Mouse (Mus musculus): ENCODE measurements at regions not wholly inside any gene's neighbourhood (a gene's known extent, or its start where the extent isn't known, plus 50 kb on each side); places are given as distances from the start of the nearest gene placed in this dataset.

GRCm38 (mm10) chr19:15052642-15053239, 454.9 kb upstream of the Tle4 start:
- Histone ChIP-seq H3K27me3 (peaks cover 5% of the 10 kb centered on the region; the same call in 1 of the 2 replicates), H3K4me1 (replicated peaks) (peaks cover 18% of the 10 kb centered on the region), H3K36me3 (no peaks in the 10 kb centered on the region), H3K9ac (replicated peaks) (no peak overlapping the region), H3K4me2 (replicated peaks) (no peak overlapping the region), H3K27ac (no peak overlapping the region), H3K4me3 (replicated peaks) (no peak overlapping the region), H3K9me3 (no peaks in the 10 kb centered on the region)
- ATAC-seq: no peak
- WGBS: 69% methylated on average over 10 of the region's 10 CpGs

- H3K4me1 ChIP-seq (replicated peaks): peaks cover 2% of the 10 kb centered on the region; the same call in 1 of the 2 replicates
- no peak overlapping the region for H3K9ac ChIP-seq (replicated peaks)
- no peaks in the 10 kb centered on the region for H3K9me3 ChIP-seq
- 76% methylated on average over 2 of the region's 2 CpGs for WGBS
- ATAC-seq: no peak
- H3K27me3 ChIP-seq: peaks cover 5% of the 10 kb centered on the region; the same call in 1 of the 2 replicates
- H3K4me3 ChIP-seq (replicated peaks): no peak overlapping the region
- H3K36me3 ChIP-seq: no peaks in the 10 kb centered on the region
- H3K4me2 ChIP-seq (replicated peaks): no peak overlapping the region
- no peak overlapping the region for H3K27ac ChIP-seq
These were observed 450.0 kb upstream of the Tle4 start for GRCm38 (mm10) chr19:15047896-15048295.

DNA sequence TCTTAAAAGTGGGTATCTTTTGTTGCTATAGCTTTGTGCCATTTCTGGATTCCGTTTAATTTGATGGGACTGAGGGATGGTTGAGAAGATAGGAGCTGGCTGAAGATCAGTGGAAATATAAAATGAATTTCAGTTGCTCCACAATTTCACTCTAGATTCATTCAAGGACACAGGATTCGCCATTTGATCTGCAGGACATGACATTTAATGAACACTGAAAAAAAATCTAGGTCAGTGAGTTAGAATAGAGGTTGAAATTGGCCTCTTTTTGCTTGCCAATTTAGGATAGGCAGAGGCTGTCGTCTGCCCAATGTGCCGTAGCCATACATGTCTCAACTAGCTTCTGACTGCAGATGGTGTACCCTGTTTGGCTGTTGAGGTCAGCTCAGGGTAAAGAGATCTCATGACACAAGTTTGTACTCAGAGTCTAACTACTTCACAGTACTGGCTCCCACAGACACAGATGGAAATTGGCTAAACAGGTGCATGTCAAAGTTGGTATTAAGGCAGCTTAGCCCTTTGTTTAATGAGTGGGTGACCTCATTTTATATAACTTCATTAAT, 449.5 kb upstream of the Tle4 start:
- Histone ChIP-seq H3K4me3 (replicated peaks) (no peak overlapping the region), H3K36me3 (no peaks in the 10 kb centered on the region), H3K9ac (replicated peaks) (no peak overlapping the region), H3K4me2 (replicated peaks) (no peak overlapping the region), H3K4me1 (replicated peaks) (no peaks in the 10 kb centered on the region), H3K27me3 (peaks cover 7% of the 10 kb centered on the region; the same call in 1 of the 2 replicates), H3K9me3 (no peaks in the 10 kb centered on the region), H3K27ac (no peak overlapping the region)
- ATAC-seq: no peak
- WGBS: 82% methylated on average over 4 of the region's 4 CpGs

DNA sequence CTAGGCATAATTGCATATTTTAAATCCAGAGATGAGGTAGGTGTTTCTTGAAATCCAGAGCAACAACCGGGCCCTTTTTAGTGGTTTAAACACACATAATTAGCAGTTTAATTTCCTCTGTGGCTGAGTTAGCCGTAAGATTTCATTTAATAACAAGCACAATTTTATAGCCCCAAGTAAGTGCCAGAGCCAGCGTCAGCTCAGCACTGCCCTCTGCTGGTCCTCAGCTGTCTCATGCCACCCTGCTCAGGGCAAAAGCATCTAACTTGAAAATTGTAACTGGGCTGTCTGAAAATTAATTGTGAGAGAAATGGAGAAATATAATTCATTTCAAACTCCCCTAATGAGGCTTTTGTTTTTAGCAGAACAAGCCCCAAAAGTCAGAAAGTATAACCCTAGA, 437.7 kb upstream of the Tle4 start:
- 6% methylated on average over 3 of the region's 3 CpGs for WGBS
- no peak overlapping the region for H3K4me3 ChIP-seq (replicated peaks)
- peaks cover 16% of the 10 kb centered on the region for H3K4me1 ChIP-seq (replicated peaks)
- peaks cover 27% of the 10 kb centered on the region for H3K27me3 ChIP-seq
- no peak overlapping the region for H3K9ac ChIP-seq (replicated peaks)
- H3K9me3 ChIP-seq: no peaks in the 10 kb centered on the region
- no peak overlapping the region for H3K4me2 ChIP-seq (replicated peaks)
- no peaks in the 10 kb centered on the region for H3K36me3 ChIP-seq
- no peak overlapping the region for H3K27ac ChIP-seq
- no peak for ATAC-seq

DNA sequence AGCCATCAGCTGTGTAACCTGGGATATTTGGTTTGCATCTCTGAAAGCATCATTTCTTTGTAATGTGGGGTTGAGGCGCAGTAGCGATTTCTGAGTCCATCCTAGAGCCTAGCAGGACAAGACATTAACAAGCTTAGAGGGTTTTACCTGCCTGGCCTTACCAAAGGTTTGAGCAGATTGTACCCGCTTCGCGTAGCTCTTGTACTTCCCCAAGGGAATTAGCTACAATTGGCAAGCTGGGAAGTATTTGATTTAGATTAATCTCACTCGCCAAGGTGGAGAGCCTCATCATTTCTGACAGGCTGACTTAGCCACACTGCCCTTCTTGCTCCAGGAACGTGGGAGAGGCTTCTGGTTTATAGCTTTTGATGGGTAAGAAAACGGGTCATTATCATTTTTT, 436.1 kb upstream of the Tle4 start:
- Histone ChIP-seq H3K27me3 (peaks cover 30% of the 10 kb centered on the region), H3K4me3 (replicated peaks) (no peak overlapping the region), H3K27ac (no peak overlapping the region), H3K9me3 (no peaks in the 10 kb centered on the region), H3K36me3 (no peaks in the 10 kb centered on the region), H3K4me1 (replicated peaks) (peaks cover 16% of the 10 kb centered on the region), H3K4me2 (replicated peaks) (no peak overlapping the region), H3K9ac (replicated peaks) (no peak overlapping the region)
- 42% methylated on average over 8 of the region's 8 CpGs for WGBS
- ATAC-seq: no peak

DNA sequence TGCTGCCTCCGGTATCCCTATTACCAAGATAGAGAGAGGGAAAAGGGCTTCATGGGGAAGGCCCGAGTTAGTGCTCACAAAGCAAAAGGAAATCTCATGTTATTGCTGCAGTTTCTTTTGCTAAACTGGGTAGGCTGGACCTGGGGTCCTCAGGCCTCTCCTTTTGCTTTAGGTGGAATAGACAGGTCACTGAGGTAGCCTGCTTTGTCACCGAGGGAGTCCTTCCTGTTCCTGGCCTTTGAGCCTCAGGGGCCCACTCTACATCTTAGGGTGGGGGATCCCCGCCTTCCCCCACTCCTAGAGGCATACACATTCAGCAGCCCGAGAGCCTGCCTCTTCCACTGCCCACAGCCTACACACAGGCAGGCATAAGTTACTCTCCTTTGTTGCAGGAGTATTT, 435.5 kb upstream of the Tle4 start:
- peak; percentile 30; the same call in 1 of the 2 replicates for ATAC-seq
- no peaks in the 10 kb centered on the region for H3K9me3 ChIP-seq
- no peak overlapping the region for H3K9ac ChIP-seq (replicated peaks)
- H3K36me3 ChIP-seq: no peaks in the 10 kb centered on the region
- H3K27me3 ChIP-seq: peaks cover 30% of the 10 kb centered on the region
- H3K4me1 ChIP-seq (replicated peaks): peaks cover 16% of the 10 kb centered on the region
- WGBS: 72% methylated on average over 5 of the region's 5 CpGs
- no peak overlapping the region for H3K4me2 ChIP-seq (replicated peaks)
- H3K27ac ChIP-seq: no peak overlapping the region
- H3K4me3 ChIP-seq (replicated peaks): no peak overlapping the region

GRCm38 (mm10) chr19:15032297-15032947, 434.6 kb upstream of the Tle4 start:
- Histone ChIP-seq H3K27ac (no peak overlapping the region), H3K36me3 (no peaks in the 10 kb centered on the region), H3K4me1 (replicated peaks) (peaks cover 16% of the 10 kb centered on the region), H3K4me3 (replicated peaks) (no peak overlapping the region), H3K9ac (replicated peaks) (no peak overlapping the region), H3K9me3 (no peaks in the 10 kb centered on the region), H3K4me2 (replicated peaks) (no peak overlapping the region), H3K27me3 (peaks cover 26% of the 10 kb centered on the region)
- ATAC-seq: no peak
- 84% methylated on average over 9 of the region's 9 CpGs for WGBS

GRCm38 (mm10) chr19:15031483-15031882, 433.6 kb upstream of the Tle4 start:
- Histone ChIP-seq H3K9me3 (no peaks in the 10 kb centered on the region), H3K27ac (no peak overlapping the region), H3K36me3 (no peaks in the 10 kb centered on the region), H3K9ac (replicated peaks) (no peak overlapping the region), H3K4me1 (replicated peaks) (peaks cover 15% of the 10 kb centered on the region), H3K4me3 (replicated peaks) (no peak overlapping the region), H3K4me2 (replicated peaks) (no peak overlapping the region), H3K27me3 (peaks cover 20% of the 10 kb centered on the region)
- ATAC-seq: no peak

- H3K27me3 ChIP-seq: no peaks in the 10 kb centered on the region
- no peak for ATAC-seq
- no peak overlapping the region for H3K4me3 ChIP-seq (replicated peaks)
- H3K36me3 ChIP-seq: no peaks in the 10 kb centered on the region
- no peaks in the 10 kb centered on the region for H3K9me3 ChIP-seq
- H3K9ac ChIP-seq (replicated peaks): no peak overlapping the region
- no peak overlapping the region for H3K4me2 ChIP-seq (replicated peaks)
- H3K4me1 ChIP-seq (replicated peaks): no peaks in the 10 kb centered on the region
- H3K27ac ChIP-seq: no peak overlapping the region
- 75% methylated on average over 3 of the region's 3 CpGs for WGBS
These were observed 405.7 kb upstream of the Tle4 start for GRCm38 (mm10) chr19:15003596-15003995.

- ATAC-seq: no peak
- H3K9ac ChIP-seq (replicated peaks): no peak overlapping the region
- no peak overlapping the region for H3K4me2 ChIP-seq (replicated peaks)
- no peaks in the 10 kb centered on the region for H3K9me3 ChIP-seq
- no peaks in the 10 kb centered on the region for H3K36me3 ChIP-seq
- H3K27me3 ChIP-seq: no peaks in the 10 kb centered on the region
- H3K27ac ChIP-seq: no peak overlapping the region
- WGBS: 92% methylated on average over 2 of the region's 2 CpGs
- H3K4me1 ChIP-seq (replicated peaks): no peaks in the 10 kb centered on the region
- H3K4me3 ChIP-seq (replicated peaks): no peak overlapping the region
These were observed 395.5 kb upstream of the Tle4 start for GRCm38 (mm10) chr19:14993344-14993743.

DNA sequence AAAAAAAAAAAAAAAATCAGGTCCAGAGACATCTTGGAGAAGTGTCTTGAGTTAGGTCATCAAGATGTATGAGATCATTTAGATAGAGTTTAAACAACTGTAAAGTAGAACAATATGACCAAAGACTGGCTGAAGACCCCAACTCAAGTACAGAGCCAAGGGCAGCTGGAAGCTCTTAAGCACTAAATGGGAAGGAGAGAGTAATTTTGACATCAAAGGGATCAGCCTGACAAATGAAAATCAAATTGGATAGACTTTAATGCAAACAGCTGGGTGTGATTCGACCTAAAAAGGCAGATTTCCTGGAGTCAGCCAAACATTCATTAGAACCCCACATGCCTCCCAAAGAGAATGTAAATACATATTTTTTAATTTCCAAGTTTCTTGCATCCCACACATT, 372.3 kb upstream of the Tle4 start:
- WGBS: 18% methylated on average over 1 of the region's 1 CpGs
- Histone ChIP-seq H3K27ac (no peak overlapping the region), H3K4me3 (replicated peaks) (no peak overlapping the region), H3K36me3 (no peaks in the 10 kb centered on the region), H3K4me1 (replicated peaks) (0 out of 2 replicates have a peak, but pooled peaks cover 7% of the 10 kb centered on the region), H3K4me2 (replicated peaks) (no peak overlapping the region), H3K9me3 (no peaks in the 10 kb centered on the region), H3K27me3 (0 out of 2 replicates have a peak, but pooled peaks cover 4% of the 10 kb centered on the region), H3K9ac (replicated peaks) (no peak overlapping the region)
- ATAC-seq: no peak

GRCm38 (mm10) chr19:14968283-14968682, 370.4 kb upstream of the Tle4 start:
- Histone ChIP-seq H3K27ac (no peak overlapping the region), H3K4me1 (replicated peaks) (0 out of 2 replicates have a peak, but pooled peaks cover 7% of the 10 kb centered on the region), H3K4me2 (replicated peaks) (no peak overlapping the region), H3K27me3 (no peaks in the 10 kb centered on the region), H3K9me3 (no peaks in the 10 kb centered on the region), H3K36me3 (no peaks in the 10 kb centered on the region), H3K9ac (replicated peaks) (no peak overlapping the region), H3K4me3 (replicated peaks) (no peak overlapping the region)
- WGBS: 60% methylated on average over 3 of the region's 3 CpGs
- no peak for ATAC-seq
